Mouse (Mus musculus) CH12.LX (cell line): Measurements from ENCODE around the gene 1700024P04Rik.

Source experiments
- CTCF ChIP-seq, 2 experiments: IDR thresholded peaks in 1 of 2; conservative IDR thresholded peaks in 1 of 2; 2 replicates each; pipeline ENCODE4 v1.5.1; 2011 to 2012; ENCODE audit warnings: low read depth in 2 of 2, low read length in 2 of 2, improper control_type of control experiment in 1 of 2, inconsistent platforms in 1 of 2, mild to moderate bottlenecking in 1 of 2, moderate library complexity in 1 of 2
- E2F4 ChIP-seq: IDR thresholded peaks from 2 replicates; pipeline ENCODE4 v1.6.1; 2011; ENCODE audit warnings: low read depth, low read length, improper control_type of control experiment; ENCODE audit not compliant: insufficient replicate concordance
- EP300 ChIP-seq: IDR thresholded peaks from 2 replicates; pipeline ENCODE4 v1.6.1; 2011; ENCODE audit warnings: low read length, improper control_type of control experiment
- IRF4 ChIP-seq: IDR thresholded peaks from 2 replicates; pipeline ENCODE4 v1.6.1; 2014; ENCODE audit warnings: low read depth, mild to moderate bottlenecking, inconsistent platforms, low read length, improper control_type of control experiment
- POLR2A ChIP-seq: IDR thresholded peaks from 2 replicates; pipeline ENCODE4 v1.6.1; 2011; ENCODE audit warnings: low read depth, mild to moderate bottlenecking, improper control_type of control experiment, low read length
- RAD21 ChIP-seq: IDR thresholded peaks from 2 replicates; pipeline ENCODE4 v1.6.1; 2011; ENCODE audit warnings: low read depth, mild to moderate bottlenecking, low read length, improper control_type of control experiment, moderate library complexity
- SMC3 ChIP-seq: IDR thresholded peaks from 2 replicates; pipeline ENCODE4 v1.6.1; 2011; ENCODE audit warnings: low read depth, low read length, improper control_type of control experiment

DNA sequence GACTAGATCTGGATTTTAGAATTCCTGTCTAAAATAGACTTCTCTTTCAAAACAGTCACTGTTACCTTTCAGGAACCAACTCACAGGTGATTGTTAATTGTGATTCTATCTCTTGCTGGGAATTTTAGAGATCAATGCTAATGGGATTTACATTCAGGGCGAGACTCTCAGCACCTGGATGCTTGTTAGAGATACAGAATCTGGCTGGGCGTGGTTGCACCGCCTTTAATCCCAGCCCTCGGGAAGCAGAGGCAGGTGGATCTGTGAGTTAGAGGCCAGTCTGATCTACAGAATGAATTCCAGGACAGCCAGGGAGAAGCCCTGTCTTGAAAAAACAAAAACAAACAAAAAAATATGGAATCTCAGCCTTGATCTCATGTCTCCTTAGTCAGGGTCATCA lies 32.3 kb upstream of the 1700024P04Rik start:
- TF ChIP-seq E2F4 (no peak), EP300 (no peak), CTCF (conservative IDR thresholded peaks at IDR 0.05 in 1 of 2, IDR thresholded peaks at IDR 0.05 in 1 of 2; ENCODE audit: low read depth in 2 of 2, low read length in 2 of 2) (no peak), SMC3 (no peak), RAD21 (no peak), POLR2A (no peak), IRF4 (no peak)
